Mouse (Mus musculus): Measurements from ENCODE around the gene Idua. TPM values are rescaled to one million over a fixed set of nuclear protein-coding genes. Genes with fewer than 3 reads are reported as not detected.
A peak's percentile ranks its signal among the peaks of the same experiment; 100 is the strongest.

Gene Idua
- total RNA-seq, 2 experiments from 2014 or later, result 9.9 to 14.0 TPM

DNA sequence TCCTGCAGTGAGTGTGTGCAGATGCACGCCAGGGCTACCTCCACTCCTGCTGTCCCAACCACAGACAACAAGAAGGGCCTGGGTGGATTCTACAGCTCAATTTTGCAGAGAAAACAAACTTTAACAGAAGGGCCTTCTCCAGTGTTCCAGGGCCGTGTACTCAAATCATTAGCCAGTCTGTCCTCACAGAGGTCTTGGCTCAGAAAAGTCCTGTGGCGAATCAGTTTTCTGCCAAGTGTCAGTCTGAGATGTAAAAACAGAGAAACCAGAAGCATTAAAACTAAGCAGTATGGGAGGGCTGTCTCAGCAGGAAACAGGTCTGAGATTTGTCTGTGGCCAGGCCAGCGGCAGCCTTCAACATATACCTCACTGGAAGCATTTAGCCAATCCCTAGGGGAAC, 57.9 kb downstream of the Idua start:
- no peak for ATAC-seq (ENCODE audit: poor library complexity, severe bottlenecking)

DNA sequence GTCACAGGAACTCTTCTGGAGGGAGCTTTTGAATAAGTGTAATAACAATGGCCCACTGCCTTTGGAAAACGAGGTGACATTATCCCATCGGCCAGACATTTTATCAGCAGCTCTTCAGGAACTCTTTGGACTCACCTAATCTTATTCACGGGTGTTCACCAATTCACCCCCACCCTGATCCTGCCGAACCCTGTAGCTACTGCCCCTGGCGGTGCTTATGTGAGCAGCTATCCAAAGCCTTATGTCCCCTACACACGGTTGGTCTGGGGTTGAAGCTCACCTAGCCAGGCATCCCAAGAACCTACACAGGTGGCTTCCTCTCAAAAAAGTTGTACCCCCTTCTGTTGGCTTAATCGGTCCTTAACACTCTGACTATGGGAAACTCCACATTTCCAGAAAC, 59.6 kb downstream of the Idua start:
- ATAC-seq (ENCODE audit: poor library complexity, severe bottlenecking), result no peak

DNA sequence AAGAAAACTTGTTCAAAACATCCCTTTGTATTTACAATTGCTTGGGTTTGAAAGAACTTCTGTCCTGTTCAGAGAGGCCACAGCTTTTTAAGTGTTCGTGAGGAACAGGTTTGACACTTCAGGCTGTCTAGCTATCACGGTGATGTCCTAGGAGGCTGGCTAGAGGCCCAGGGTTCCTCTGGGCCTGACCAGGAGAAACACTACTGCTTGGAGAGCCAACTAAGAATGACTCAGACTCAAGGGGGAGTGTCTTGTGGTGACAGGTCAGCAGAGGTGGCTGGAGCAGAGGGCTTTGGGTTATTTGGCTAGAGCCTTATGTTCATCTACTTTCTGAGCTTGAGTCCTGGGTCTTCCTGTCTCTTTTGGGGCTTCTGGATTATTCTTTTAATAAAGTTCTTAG, 63.9 kb downstream of the Idua start:
- no peak for ATAC-seq (ENCODE audit: poor library complexity, severe bottlenecking)

DNA sequence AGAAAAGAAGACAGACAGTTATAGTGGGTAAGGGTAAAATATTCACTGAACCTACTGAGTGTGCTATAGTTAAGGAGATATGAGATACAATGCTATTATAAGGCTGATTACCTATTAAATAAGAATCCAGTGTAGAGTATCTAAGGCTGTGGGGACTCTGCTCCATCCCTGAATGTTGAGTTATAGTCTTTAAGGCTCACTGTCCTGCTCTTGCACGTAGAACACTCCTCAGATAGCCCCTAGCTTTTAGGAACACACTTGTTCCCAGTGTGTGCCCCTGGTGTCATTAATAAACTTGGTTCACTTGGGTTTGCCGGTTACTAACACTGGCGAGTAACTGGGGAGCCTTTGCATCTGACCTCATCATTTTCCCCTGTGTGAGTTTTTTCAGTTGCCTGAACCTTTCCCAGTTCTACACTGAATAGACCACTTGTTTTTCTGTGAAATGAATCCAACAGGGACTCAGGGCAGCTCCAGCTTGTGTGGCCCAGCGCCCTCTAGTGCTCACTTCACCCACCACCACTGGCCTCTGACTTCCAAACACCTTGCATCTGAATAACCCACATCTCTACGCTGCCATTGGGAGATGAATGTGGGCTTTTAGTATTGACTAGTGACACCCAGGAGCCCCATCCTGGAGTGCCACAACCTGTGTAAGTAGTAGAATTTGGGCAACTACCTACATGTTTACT, 66.6 kb downstream of the Idua start:
- peak; percentile 85 for ATAC-seq (ENCODE audit: poor library complexity, severe bottlenecking)

DNA sequence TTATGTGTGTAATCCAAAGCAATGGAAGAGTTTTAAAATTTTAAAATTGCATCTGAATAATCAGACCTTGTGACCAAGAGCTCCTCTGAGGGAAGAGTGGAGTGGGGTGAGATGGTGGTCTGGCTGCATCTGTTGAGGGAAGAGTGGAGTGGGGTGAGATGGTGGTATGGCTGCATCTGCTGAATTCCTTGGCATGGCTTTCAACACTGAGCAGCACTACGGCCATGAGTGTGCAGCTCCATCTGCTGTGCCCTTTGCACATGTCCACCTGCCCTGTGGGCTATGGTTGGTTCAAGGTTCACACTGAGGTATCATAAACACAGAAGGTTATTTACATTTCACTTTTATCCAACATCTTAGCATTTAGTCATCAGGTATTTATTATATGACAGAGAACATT, 67.3 kb downstream of the Idua start:
- no peak for ATAC-seq (ENCODE audit: poor library complexity, severe bottlenecking)

Other genes with a start within 250 kb of the Idua start
- 197 and 209 TPM in 2 replicates for gene Atp5k, start 225.9 kb upstream of the Idua start, total RNA-seq (2015)
- gene Atp5k, start 225.9 kb upstream of the Idua start, total RNA-seq (2017), result 132 and 217 TPM in 2 replicates
- 8.7 and 9.5 TPM in 2 replicates for gene Mfsd7a, start 211.4 kb upstream of the Idua start, total RNA-seq (2015)
- gene Mfsd7a, start 211.4 kb upstream of the Idua start, total RNA-seq (2017), result 15.2 and 21.7 TPM in 2 replicates
- 13.0 and 16.5 TPM in 2 replicates for gene Pcgf3, start 199.1 kb upstream of the Idua start, total RNA-seq (2015)
- gene Pcgf3, start 199.1 kb upstream of the Idua start, total RNA-seq (2017), result 9.5 and 13.5 TPM in 2 replicates
- gene Cplx1, start 110.3 kb upstream of the Idua start, total RNA-seq (2015), result 0.34 TPM in 1 of 2 replicates, not detected in the other
- not detected in 2 replicates for gene Cplx1, start 110.3 kb upstream of the Idua start, total RNA-seq (2017)
- 78.9 and 80.8 TPM in 2 replicates for gene Gak, start 30.6 kb upstream of the Idua start, total RNA-seq (2015)
- gene Gak, start 30.6 kb upstream of the Idua start, total RNA-seq (2017), result 110 and 120 TPM in 2 replicates
- 18.7 and 21.5 TPM in 2 replicates for gene Tmem175, start 30.6 kb upstream of the Idua start, total RNA-seq (2015)
- gene Tmem175, start 30.6 kb upstream of the Idua start, total RNA-seq (2017), result 8.7 and 11.7 TPM in 2 replicates
- gene Dgkq, start 9.3 kb downstream of the Idua start, total RNA-seq (2015), result 5.2 and 5.9 TPM in 2 replicates
- gene Dgkq, start 9.3 kb downstream of the Idua start, total RNA-seq (2017), result 6.8 and 15.6 TPM in 2 replicates
- 0.02 and 0.57 TPM in 2 replicates for gene Slc26a1, start 15.2 kb downstream of the Idua start, total RNA-seq (2015)
- gene Slc26a1, start 15.2 kb downstream of the Idua start, total RNA-seq (2017), result 0.04 and 0.77 TPM in 2 replicates
- gene Fgfrl1, start 32.1 kb downstream of the Idua start, total RNA-seq (2015), result 0.16 and 1.1 TPM in 2 replicates
- 0.12 and 1.0 TPM in 2 replicates for gene Fgfrl1, start 32.1 kb downstream of the Idua start, total RNA-seq (2017)
- gene Rnf212, start 114.7 kb downstream of the Idua start, total RNA-seq (2015), result not detected in 2 replicates
- not detected in 2 replicates for gene Rnf212, start 114.7 kb downstream of the Idua start, total RNA-seq (2017)
- gene Tmed11, start 135.0 kb downstream of the Idua start, total RNA-seq (2015), result not detected in 2 replicates
- gene Tmed11, start 135.0 kb downstream of the Idua start, total RNA-seq (2017), result not detected in 2 replicates
- not detected in 2 replicates for gene Vmn2r8, start 148.5 kb downstream of the Idua start, total RNA-seq (2015)
- gene Vmn2r8, start 148.5 kb downstream of the Idua start, total RNA-seq (2017), result not detected in 2 replicates
- gene Vmn2r9, start 192.3 kb downstream of the Idua start, total RNA-seq (2015), result not detected in 2 replicates
- gene Vmn2r9, start 192.3 kb downstream of the Idua start, total RNA-seq (2017), result not detected in 2 replicates

Data from megakaryocyte, adult 5-6 weeks (primary cell).